Mouse (Mus musculus) liver, embryonic 16.5 days (tissue): ENCODE measurements around the gene Mrgpre. TPM values are rescaled to one million over a fixed set of nuclear protein-coding genes. Genes with fewer than 3 reads are reported as not detected.

Experiments
- ATAC-seq: fragments of 200-750 bp; cut with Nextera tagmentation; 2 replicates; pipeline ENCODE4 v1.8.0; 2017; ENCODE audit warnings: low read depth, mild to moderate bottlenecking, moderate number of reproducible peaks, moderate library complexity
- H3K27ac ChIP-seq: fragments of 300-500 bp; sonication (generic); 2 replicates; pipeline ENCODE4 v1.5.1; 2014; ENCODE audit warnings: mild to moderate bottlenecking, low read length
- H3K27me3 ChIP-seq: fragments of 300-500 bp; sonication (generic); 2 replicates; pipeline ENCODE4 v1.6.1; 2014; ENCODE audit warnings: low read depth, low read length, mixed read lengths; ENCODE audit not compliant: control insufficient read depth, insufficient read depth
- H3K36me3 ChIP-seq: fragments of 300-500 bp; sonication (generic); 2 replicates; pipeline ENCODE4 v1.6.1; 2014; ENCODE audit warnings: mild to moderate bottlenecking; ENCODE audit not compliant: control insufficient read depth, insufficient read depth
- H3K4me1 ChIP-seq: fragments of 300-500 bp; sonication (generic); 2 replicates; pipeline ENCODE4 v1.6.1; 2014; ENCODE audit warnings: low read depth, low read length, mixed read lengths; ENCODE audit not compliant: control insufficient read depth
- H3K4me2 ChIP-seq: fragments of 300-500 bp; sonication (generic); 2 replicates; pipeline ENCODE4 v1.6.1; 2014; ENCODE audit warnings: low read depth, low read length, mixed read lengths
- H3K4me3 ChIP-seq: fragments of 300-500 bp; sonication (generic); 2 replicates; pipeline ENCODE4 v1.5.1; 2014; ENCODE audit warnings: low read depth, mild to moderate bottlenecking, low read length
- H3K9ac ChIP-seq: fragments of 300-500 bp; sonication (generic); 2 replicates; pipeline ENCODE4 v1.6.1; 2014; ENCODE audit warnings: low read depth, low read length
- H3K9me3 ChIP-seq: fragments of 300-500 bp; sonication (generic); replicated peaks from 2 replicates; pipeline ENCODE4 v1.6.1; 2016; ENCODE audit warnings: low read length; ENCODE audit not compliant: control insufficient read depth
- WGBS: fragments of 180-500 bp; shearing (Covaris S2); extraction: QIAGEN DNeasy Blood & Tissue Kit; methylation state at CpG from one replicate; pipeline ENCODE4 v1.1.7; 2014; ENCODE audit not compliant: insufficient replicate concordance; 5-methylcytosine and 5-hydroxymethylcytosine counted together
- polyA plus RNA-seq: library from polyadenylated mRNA; unstranded; fragments of >200 nt; fragmentation: Nextera tagmentation; extraction: Ambion mirVana; gene quantifications from 2 replicates; pipeline ENCODE4 v1.2.1, GENCODE M21; 2015

Mrgpre gene
- polyA plus RNA-seq = 0.41 and 0.51 TPM in 2 replicates

- Histone ChIP-seq H3K27ac (no peak within 1 kb of the TSS), H3K9ac (peak within 1 kb of the TSS; percentile 12; the same call in 1 of the 2 replicates), H3K27me3 (no peaks in the 10 kb centered on the region), H3K4me2 (peak within 1 kb of the TSS; percentile 57), H3K36me3 (no peaks in the 10 kb centered on the region), H3K9me3 (no peaks in the 10 kb centered on the region), H3K4me3 (peak within 1 kb of the TSS; percentile 52), H3K4me1 (no peaks in the 10 kb centered on the region; the same call in 1 of the 2 replicates)
- 6% methylated on average over 21 of the region's 21 CpGs for WGBS
- ATAC-seq = peak; percentile 69
These were observed at the start of gene Mrgpre for GRCm38 (mm10) chr7:143783996-143784829. Gene Mrgpre, minus strand, starts transcription at chr7:143784500.

GRCm38 (mm10) chr7:143833581-143834190 lies 49.4 kb upstream of the Mrgpre start:
- no peaks in the 10 kb centered on the region for H3K9me3 ChIP-seq
- no peaks in the 10 kb centered on the region for H3K36me3 ChIP-seq
- peak overlapping the region; percentile 48 for H3K27ac ChIP-seq
- H3K27me3 ChIP-seq = no peaks in the 10 kb centered on the region
- H3K4me1 ChIP-seq = peaks cover 17% of the 10 kb centered on the region
- no peak overlapping the region for H3K9ac ChIP-seq
- 43% methylated on average over 6 of the region's 6 CpGs for WGBS
- no peak overlapping the region for H3K4me2 ChIP-seq
- ATAC-seq = no peak
- H3K4me3 ChIP-seq = no peak overlapping the region

GRCm38 (mm10) chr7:143832611-143833010 lies 48.3 kb upstream of the Mrgpre start:
- Histone ChIP-seq H3K9me3 (no peaks in the 10 kb centered on the region), H3K4me3 (no peak overlapping the region), H3K9ac (no peak overlapping the region), H3K27ac (no peak overlapping the region), H3K36me3 (no peaks in the 10 kb centered on the region), H3K4me1 (peaks cover 17% of the 10 kb centered on the region), H3K4me2 (no peak overlapping the region), H3K27me3 (no peaks in the 10 kb centered on the region)
- no peak for ATAC-seq
- 77% methylated on average over 2 of the region's 2 CpGs for WGBS

- H3K36me3 ChIP-seq = no peaks in the 10 kb centered on the region
- peaks cover 17% of the 10 kb centered on the region for H3K4me1 ChIP-seq
- H3K9me3 ChIP-seq = no peaks in the 10 kb centered on the region
- ATAC-seq = no peak
- no peak overlapping the region for H3K4me2 ChIP-seq
- no peak overlapping the region for H3K9ac ChIP-seq
- WGBS = 64% methylated on average over 8 of the region's 8 CpGs
- H3K4me3 ChIP-seq = no peak overlapping the region
- no peak overlapping the region for H3K27ac ChIP-seq
- no peaks in the 10 kb centered on the region for H3K27me3 ChIP-seq
These were observed 47.9 kb upstream of the Mrgpre start for GRCm38 (mm10) chr7:143832196-143832595.

GRCm38 (mm10) chr7:143830399-143830798 lies 46.1 kb upstream of the Mrgpre start:
- H3K9ac ChIP-seq = peak overlapping the region; percentile 66
- H3K4me2 ChIP-seq = peak overlapping the region; percentile 82
- peak; percentile 0; the same call in 1 of the 2 replicates for ATAC-seq
- H3K4me3 ChIP-seq = peak overlapping the region; percentile 73
- no peaks in the 10 kb centered on the region for H3K27me3 ChIP-seq
- no peaks in the 10 kb centered on the region for H3K9me3 ChIP-seq
- peaks cover 16% of the 10 kb centered on the region for H3K4me1 ChIP-seq
- 12% methylated on average over 6 of the region's 6 CpGs for WGBS
- H3K27ac ChIP-seq = peak overlapping the region; percentile 48
- no peaks in the 10 kb centered on the region for H3K36me3 ChIP-seq

- WGBS = 1% methylated on average over 37 of the region's 37 CpGs
- H3K27me3 ChIP-seq = no peaks in the 10 kb centered on the region
- H3K36me3 ChIP-seq = no peaks in the 10 kb centered on the region
- H3K4me3 ChIP-seq = peak overlapping the region; percentile 73
- peak; percentile 96 for ATAC-seq
- H3K4me2 ChIP-seq = peak overlapping the region; percentile 82
- H3K9me3 ChIP-seq = no peaks in the 10 kb centered on the region
- peak overlapping the region; percentile 75 for H3K9ac ChIP-seq
- peaks cover 11% of the 10 kb centered on the region for H3K4me1 ChIP-seq
- peak overlapping the region; percentile 87 for H3K27ac ChIP-seq
These were observed 45.4 kb upstream of the Mrgpre start for GRCm38 (mm10) chr7:143829504-143830331.

GRCm38 (mm10) chr7:143826985-143827384 lies 42.7 kb upstream of the Mrgpre start:
- Histone ChIP-seq H3K27me3 (no peaks in the 10 kb centered on the region), H3K36me3 (no peaks in the 10 kb centered on the region), H3K4me2 (no peak overlapping the region), H3K9ac (no peak overlapping the region), H3K4me1 (peaks cover 21% of the 10 kb centered on the region), H3K4me3 (no peak overlapping the region), H3K27ac (no peak overlapping the region), H3K9me3 (no peaks in the 10 kb centered on the region)
- 66% methylated on average over 2 of the region's 2 CpGs for WGBS
- no peak for ATAC-seq

GRCm38 (mm10) chr7:143823266-143823605 lies 38.9 kb upstream of the Mrgpre start:
- Histone ChIP-seq H3K4me2 (peak overlapping the region; percentile 80), H3K4me3 (peak overlapping the region; percentile 71), H3K9me3 (no peaks in the 10 kb centered on the region), H3K9ac (peak overlapping the region; percentile 54), H3K4me1 (peaks cover 17% of the 10 kb centered on the region), H3K27me3 (no peaks in the 10 kb centered on the region), H3K27ac (peak overlapping the region; percentile 55; the same call in 1 of the 2 replicates), H3K36me3 (peaks cover 3% of the 10 kb centered on the region; the same call in 1 of the 2 replicates)
- 68% methylated on average over 4 of the region's 4 CpGs for WGBS
- ATAC-seq = no peak
